Mouse (Mus musculus): ENCODE results near the gene Slc35f4.

Slc35f4 gene

DNA sequence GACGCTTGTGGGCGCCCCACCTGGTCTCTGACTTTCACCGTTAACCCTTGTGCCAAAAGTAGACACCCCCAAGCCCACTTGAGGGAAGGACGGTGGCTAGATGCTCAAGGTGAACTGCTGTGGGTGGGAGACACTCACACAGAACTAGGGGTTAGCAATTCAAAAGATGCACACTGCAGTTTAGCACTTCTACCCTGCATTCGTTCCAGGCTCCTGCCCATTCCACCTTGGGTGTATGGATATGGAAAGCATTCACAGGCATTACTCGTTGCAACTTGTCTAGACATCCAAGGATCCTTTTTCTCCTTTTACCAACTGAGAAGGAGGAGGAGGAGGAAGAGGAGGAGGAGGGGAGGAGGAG is at the start of gene Slc35f4:
Gene Slc35f4, minus strand, starts transcription at position 116 of the 361 bp plus-strand sequence.
- no peak for DNase-seq (ENCODE audit: low read depth, low spot score)

DNA sequence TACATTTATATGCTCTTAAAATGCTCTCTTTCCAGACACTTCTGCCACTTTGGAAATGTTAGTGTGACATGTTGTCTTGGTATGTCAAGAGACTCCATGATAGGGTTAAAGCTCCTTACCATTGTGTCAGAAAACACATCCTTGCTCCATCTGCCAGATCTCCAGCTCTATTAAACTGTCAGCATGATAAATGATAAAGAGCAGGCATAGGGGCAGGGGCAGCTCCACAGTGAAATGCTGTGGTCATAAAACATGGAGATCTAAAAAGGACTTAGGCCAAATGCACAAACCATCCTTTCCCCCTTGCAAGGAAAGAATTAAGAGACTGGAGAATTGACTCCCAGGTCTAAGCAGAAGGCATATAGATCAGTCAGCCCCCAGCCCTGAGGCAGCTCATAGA is 42.5 kb upstream of the Slc35f4 start:
- no peak for DNase-seq (ENCODE audit: low read depth, low spot score)

DNA sequence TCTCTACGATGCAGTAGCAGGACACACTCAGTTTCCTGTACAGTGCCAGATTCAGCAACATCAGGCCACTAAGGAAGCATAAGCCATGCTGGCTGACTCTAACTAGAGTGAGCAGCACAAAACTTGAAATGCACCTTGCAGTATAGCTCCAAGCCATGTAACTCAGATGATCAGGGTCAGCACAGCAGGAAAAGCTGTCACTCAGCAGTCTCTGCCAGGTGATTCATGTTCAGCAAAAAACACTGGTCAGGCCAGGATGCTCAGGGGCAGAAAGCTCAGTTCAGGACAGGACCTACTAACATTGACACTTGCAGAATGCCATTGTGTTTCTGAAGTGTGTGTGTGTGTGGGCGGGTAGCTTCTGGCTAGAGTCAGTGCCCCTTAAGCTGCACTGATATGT is 34.9 kb upstream of the Slc35f4 start:
- no peak for DNase-seq (ENCODE audit: low read depth, low spot score)

DNA sequence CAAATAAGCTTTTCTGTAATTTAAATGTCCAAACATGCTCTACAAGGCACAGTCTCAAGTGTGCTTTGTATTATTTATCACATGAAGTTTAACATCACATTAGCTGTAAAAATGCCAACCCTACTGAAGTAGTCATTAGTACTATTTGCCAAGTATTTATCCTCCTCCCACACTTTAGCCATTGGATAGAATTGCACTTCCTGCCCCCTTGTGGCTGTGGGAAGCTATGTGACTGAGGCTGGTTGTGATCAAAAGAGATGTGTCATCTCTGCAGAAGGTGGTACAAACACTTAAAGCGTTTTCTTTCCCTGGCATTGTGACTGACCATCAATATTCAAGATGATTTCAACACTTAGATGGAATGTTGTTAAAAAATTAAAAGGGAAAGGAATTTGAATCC is 14.3 kb upstream of the Slc35f4 start:
- DNase-seq (ENCODE audit: low read depth, low spot score), result no peak

GRCm38 (mm10) chr14:49525176-49525930 is 493 bp downstream of the Slc35f4 start:
- DNase-seq (ENCODE audit: low read depth, low spot score), result no peak

DNA sequence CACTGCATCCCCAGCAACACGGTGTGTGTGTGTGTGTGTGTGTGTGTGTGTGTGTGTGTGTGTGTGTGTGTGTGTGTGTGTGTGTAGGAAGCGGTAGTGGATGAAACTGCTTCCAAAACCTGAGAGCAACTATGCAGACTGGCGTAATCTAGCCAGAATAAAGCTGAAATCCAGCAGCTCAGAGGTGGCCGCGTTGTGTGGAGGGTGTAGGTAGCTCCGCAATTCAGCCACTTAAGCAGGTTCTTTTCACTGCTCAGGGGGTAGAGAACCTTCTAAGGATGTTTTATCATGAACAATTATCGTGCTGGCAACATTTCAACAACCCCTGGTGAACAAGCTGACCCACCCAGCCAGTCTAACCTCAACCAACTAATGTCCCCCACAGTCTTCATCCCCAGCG is 1.2 kb downstream of the Slc35f4 start:
- DNase-seq (ENCODE audit: low read depth, low spot score), result no peak

GRCm38 (mm10) chr14:49515096-49515665 is 10.7 kb downstream of the Slc35f4 start:
- DNase-seq (ENCODE audit: low read depth, low spot score), result no peak

- DNase-seq (ENCODE audit: low read depth, low spot score), result no peak
Observed at GRCm38 (mm10) chr14:49514137-49514536, 11.7 kb downstream of the Slc35f4 start.

DNA sequence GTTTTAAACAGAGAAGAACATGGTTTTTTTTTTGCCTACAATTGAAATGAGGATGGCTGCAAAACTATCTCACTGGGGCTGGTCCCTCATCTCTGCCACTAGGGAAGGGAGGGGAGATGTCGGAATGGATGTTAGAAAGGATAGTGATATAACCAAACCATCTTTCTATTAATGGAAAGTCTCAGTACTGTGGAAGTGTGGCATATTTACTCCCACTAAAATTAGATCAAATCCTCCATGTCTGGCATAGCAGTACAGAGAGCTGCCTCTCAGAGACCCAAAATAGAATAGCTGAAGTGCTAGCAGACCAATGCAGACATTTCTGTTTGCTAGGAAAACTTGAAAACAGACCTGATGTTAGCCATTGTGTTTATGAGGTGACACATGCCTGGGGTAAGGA is 30.7 kb downstream of the Slc35f4 start:
- DNase-seq (ENCODE audit: low read depth, low spot score), result no peak

- DNase-seq (ENCODE audit: low read depth, low spot score), result no peak
Observed at GRCm38 (mm10) chr14:49493793-49494192, 32.1 kb downstream of the Slc35f4 start.

DNA sequence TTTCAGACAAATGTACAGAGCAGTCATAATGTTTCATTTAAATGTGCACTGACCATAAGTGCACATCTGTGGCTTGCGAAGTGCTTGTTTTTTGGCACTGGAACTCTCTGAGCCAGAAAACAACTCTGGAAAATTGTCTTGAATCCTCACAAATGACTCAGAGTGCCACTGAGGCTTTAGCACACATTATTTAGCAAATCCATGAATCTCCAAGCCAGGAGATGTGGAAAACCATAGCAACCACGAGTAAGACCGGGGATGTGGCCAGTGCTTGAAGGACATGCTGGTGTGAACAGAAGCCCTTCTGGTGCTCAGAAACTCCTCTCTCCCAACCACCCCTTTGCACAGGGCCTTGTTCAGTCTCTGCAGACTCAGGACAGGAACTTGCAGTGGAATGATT is 33.3 kb downstream of the Slc35f4 start:
- DNase-seq (ENCODE audit: low read depth, low spot score), result no peak

- DNase-seq (ENCODE audit: low read depth, low spot score), result no peak
Observed at GRCm38 (mm10) chr14:49476602-49477001, 49.2 kb downstream of the Slc35f4 start.

- no peak for DNase-seq (ENCODE audit: low read depth, low spot score)
Observed at GRCm38 (mm10) chr14:49461761-49462160, 64.1 kb downstream of the Slc35f4 start.

DNA sequence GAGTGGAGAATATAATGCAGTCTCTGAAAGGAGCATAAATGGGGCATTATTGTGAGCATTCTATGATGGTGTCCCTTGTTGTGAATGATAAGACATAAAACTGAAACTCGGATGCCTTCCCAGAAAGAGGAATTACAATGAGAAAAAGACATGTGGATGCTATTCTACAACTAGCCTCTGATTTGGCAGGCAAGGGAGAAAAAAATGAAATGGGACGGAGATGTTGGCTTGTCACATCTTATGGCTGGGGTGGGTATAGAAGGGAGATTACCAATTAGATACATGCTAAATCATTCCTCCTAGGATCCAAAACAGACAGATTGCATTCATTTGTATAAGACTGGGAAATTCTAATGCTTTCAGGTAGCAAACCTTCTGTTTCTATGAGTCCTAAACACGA is 65.0 kb downstream of the Slc35f4 start:
- no peak for DNase-seq (ENCODE audit: low read depth, low spot score)

DNA sequence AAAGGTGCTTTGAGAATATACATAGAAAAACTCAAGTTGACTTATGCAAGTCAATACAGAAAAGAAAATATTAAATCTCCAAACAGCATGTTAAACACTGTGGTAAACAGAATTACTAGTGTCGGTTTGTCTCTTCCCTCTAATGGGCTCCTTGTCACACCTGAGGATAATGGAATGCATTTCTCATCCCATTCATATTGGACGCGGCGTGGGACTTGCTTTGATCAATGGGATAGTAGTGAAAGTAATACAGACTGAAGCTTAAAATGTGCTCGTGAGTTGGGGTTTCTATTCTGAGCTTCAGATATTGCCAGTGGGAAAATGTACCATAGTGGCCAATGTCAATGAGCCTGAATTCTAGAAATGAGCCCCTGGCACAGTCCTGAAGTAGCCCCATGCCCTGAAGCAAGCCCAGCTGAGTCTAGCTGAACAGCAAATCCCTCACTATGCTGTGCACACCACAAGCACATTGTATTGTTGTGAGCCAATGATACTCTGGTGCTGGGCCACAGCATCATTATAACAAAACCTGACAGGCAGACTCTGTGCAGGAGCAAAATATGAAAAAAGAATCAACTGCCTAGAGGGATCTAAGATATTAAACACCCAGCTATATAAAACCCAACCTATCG is 71.4 kb downstream of the Slc35f4 start:
- DNase-seq (ENCODE audit: low read depth, low spot score), result no peak

GRCm38 (mm10) chr14:49453782-49454181 is 72.1 kb downstream of the Slc35f4 start:
- DNase-seq (ENCODE audit: low read depth, low spot score), result no peak

GRCm38 (mm10) chr14:49447669-49448068 is 78.2 kb downstream of the Slc35f4 start:
- DNase-seq (ENCODE audit: low read depth, low spot score), result no peak

GRCm38 (mm10) chr14:49446461-49446860 is 79.4 kb downstream of the Slc35f4 start:
- no peak for DNase-seq (ENCODE audit: low read depth, low spot score)

DNA sequence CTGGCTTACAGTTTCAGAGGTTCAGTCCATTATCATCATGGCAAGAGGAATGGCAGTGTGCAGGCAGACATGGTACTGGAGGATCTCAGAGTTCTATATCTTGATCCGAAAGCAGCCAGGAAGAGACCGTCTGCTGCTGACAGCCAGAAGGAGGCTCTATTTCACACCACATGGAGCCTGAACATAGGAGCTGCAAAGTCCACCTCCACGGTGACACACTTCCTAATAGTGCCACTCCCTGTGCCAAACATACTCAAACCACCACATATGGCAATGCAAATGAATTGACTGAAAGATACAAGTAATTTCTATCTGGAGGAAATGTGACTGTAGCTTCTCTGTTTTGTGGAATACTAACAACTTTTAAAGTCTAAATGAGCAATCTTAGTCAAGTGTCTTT is 89.0 kb downstream of the Slc35f4 start:
- DNase-seq (ENCODE audit: low read depth, low spot score), result no peak

- no peak for DNase-seq (ENCODE audit: low read depth, low spot score)
Observed at GRCm38 (mm10) chr14:49431821-49432220, 94.0 kb downstream of the Slc35f4 start.

DNA sequence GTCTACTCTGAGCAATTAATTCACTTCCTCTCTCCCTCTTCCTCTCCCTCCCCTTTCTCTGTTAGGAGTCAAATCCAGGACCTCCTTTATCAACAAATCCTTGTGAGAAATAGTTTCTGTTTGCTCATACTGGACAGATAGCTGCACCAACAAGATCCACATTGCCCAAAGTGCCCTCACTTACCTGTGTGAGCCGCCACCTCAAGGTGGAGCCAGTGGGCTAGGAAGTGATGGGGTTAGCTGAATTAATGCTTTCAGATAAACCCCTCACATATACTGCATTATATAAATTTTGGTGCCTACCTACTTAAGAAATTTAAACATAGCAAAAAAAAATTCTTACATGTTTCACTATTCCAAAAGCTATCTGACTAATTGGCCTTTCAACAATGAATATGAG is 133.4 kb downstream of the Slc35f4 start:
- no peak for DNase-seq (ENCODE audit: low read depth, low spot score)

DNA sequence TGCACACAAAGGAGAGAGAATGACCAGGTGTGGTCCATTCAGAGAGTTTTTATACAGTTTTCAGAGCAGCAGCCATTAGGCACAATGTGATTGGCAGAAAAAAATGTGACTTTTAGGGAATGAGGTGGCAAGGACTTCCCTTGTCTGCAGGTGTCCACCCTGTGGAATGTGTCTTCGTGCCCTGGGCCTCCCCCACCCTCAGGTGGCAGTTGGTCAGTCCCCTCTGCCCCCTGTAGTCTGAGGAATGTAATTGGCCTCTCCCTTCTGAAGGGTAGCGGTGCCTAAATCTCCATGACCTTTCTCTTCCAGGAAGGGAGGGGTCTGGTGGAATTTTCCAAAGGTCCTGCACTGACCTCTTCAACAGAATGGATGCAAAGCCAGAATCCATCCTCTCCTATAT is 163.7 kb downstream of the Slc35f4 start:
- no peak for DNase-seq (ENCODE audit: low read depth, low spot score)

GRCm38 (mm10) chr14:49355561-49355960 is 170.3 kb downstream of the Slc35f4 start:
- no peak for DNase-seq (ENCODE audit: low read depth, low spot score)
